Mouse (Mus musculus) adrenal gland, adult 18-20 months (tissue): ENCODE measurements around the gene Pakap. TPM values are rescaled to one million over a fixed set of nuclear protein-coding genes. Genes with fewer than 3 reads are reported as not detected.

Experiments
- DNase-seq, 2 experiments: peaks; one replicate each; pipeline ENCODE4 v3.0.0; 2021 to 2022; ENCODE audit warnings: low spot score in 2 of 2
- total RNA-seq, 2 experiments: library from RNA; stranded (reverse); gene quantifications; 1 replicate in 1 of 2; 2 replicates in 1 of 2; pipeline ENCODE4 v1.2.3; 2021

Pakap gene
- total RNA-seq, 2 experiments from 2014 or later = 34.5 to 69.8 TPM

DNA sequence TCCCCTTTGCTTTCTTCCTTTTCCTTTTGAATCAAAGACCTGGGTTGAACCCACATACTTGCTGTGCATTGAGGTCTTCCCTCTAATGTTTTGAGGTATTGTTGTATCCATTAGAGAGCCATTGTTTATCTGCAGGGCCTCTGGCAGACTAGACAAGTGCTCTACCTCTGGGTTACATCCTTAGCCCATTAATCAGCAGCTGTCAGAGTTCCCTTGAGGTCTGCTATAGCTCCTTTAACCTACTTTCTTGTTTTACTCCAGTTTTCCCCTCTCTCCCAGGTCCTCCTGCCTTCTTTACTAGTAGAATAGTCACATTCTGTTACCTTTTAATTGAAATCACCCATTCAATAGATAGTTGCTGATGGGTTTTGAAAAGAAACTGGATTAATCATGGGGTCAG, 221.1 kb downstream of the Pakap start:
- no peak for DNase-seq

DNA sequence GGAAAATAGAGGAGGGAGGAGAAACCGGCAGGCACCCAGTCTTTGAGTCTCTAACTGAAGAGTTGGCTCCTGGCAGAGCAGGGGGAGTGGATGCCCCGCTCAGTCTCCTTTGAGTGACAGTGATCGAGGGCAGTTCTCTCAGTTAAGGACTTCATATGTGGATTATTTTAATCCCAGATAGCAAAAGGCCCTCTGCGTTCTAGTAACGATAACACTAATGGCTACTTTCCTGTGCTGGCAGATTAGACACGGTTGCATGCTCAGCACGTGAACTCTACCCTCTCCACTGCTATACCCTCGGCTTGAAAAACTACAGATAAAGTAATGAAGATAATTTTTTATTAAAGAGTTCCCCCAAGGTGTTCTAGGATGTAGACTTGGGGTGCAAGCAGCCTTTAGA, 226.0 kb downstream of the Pakap start:
- DNase-seq = no peak

- DNase-seq = no peak
These were observed 226.6 kb downstream of the Pakap start for GRCm38 (mm10) chr4:57794547-57794946.

- no peak for DNase-seq
These were observed 229.7 kb downstream of the Pakap start for GRCm38 (mm10) chr4:57797548-57798285.

- DNase-seq = peak; percentile 41 to 62
These were observed 230.5 kb downstream of the Pakap start for GRCm38 (mm10) chr4:57798286-57799018.

- no peak for DNase-seq
These were observed 231.3 kb downstream of the Pakap start for GRCm38 (mm10) chr4:57799297-57799696.

- no peak for DNase-seq
These were observed 233.3 kb downstream of the Pakap start for GRCm38 (mm10) chr4:57801239-57801638.

GRCm38 (mm10) chr4:57801986-57802385, 234.0 kb downstream of the Pakap start:
- no peak for DNase-seq

DNA sequence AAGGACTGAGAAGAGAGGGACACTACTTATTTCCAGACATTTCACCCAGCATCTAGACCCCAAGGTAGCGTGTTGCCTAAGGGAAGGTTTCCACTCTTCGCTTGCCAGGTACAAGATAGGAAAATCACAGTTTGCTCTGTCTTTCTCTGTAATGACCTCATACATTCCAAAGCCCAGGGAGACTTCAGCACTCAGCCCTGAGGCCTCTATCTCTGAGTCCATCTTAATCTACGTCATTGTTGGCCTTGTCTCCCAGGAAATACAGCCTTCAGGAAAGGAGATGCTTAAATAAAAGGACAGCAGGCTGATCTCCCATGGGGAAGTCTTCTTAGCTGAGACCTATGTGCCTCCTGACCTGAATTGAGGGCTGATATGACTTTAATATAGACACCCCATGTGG, 234.4 kb downstream of the Pakap start:
- no peak for DNase-seq

DNA sequence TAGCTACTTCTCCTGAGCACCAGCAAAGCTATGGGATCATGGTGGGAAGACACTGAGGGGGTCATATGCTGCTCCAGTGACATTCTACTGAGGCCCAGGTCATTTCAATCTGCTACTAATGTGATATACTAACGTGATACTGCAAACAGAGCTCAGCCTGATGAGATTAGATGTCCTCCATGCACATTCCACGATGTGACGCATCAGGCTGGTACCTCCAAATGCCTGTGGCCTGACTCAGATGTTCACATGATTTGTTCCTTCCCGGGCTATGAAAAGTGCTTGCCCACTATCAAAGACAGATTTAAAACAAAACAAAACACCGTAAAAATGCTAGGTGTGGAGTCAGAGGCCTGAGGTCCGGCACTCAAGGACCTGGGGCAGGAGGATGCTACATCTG, 236.9 kb downstream of the Pakap start:
- no peak for DNase-seq

- DNase-seq = no peak
These were observed 241.5 kb downstream of the Pakap start for GRCm38 (mm10) chr4:57809449-57809848.

DNA sequence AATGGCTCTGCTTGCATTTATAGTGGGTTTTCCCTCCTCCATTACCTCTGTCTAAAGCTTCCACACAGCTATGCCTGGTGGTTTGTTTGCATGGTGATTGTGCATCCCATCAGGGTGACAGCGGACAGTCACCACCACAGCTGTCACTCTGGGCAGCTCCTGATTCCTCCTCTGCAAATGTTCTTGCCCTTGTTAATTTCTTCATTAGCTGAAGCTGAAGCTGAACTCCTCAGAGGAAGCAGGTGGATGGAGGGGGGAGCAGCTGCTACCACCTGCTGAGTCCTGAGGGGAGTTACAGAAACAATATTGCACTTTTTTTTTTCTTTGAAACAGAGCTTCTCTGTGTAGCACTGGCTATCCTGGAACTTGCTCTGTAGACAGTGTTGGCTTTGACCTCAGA, 244.1 kb downstream of the Pakap start:
- no peak for DNase-seq

DNA sequence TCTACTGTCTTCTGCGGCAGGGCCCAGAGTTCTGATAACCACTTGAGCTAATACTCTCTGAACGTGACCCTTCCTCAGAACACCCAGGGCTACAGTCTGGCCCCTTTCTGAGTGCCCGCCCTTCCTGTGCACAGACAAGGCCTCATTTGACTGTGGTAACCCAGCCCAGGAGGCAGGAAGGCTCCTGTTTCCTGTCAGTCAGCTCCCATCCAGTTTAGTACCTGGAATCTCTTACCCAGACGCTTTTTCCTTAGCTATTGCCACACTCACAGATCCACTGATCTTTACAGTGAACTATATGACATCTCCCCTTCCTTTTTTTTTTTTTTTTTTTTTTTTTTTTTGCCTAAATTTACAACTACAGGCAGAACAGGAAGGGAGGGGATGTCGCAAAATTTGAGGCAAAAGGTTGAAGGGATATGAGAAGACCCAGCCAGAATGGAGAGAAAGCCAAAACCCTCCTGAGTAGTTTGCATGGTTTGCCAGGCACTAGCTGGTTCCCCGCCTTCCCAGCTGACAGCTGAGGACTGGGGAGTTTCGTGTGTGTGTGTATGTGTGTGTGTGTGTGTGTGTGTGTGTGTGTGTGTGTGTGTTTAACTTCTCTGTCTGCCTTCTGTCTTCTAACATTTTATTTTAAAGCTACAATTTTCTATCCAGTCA, 245.1 kb downstream of the Pakap start:
- no peak for DNase-seq

GRCm38 (mm10) chr4:57813576-57813945, 245.6 kb downstream of the Pakap start:
- no peak for DNase-seq

- no peak for DNase-seq
These were observed 247.4 kb downstream of the Pakap start for GRCm38 (mm10) chr4:57815355-57815754.

DNA sequence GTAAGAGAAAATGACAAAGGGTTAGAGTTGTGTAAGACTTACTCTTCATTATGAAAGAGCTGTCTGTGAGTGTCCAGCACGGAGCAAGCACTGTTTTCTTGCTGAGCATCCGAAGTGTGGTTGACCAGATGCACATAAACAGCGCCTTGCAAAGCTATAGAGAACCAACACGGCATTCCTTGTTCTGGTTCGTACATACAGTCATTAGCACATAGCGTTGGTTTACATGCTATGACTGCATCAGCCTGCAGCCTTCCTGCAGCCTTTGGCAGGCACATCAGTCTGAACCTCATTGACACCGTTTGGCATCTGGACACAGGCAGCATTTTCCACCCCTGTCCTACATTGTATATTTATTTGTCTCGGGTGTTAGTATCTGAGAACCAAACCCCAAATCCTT, 248.2 kb downstream of the Pakap start:
- no peak for DNase-seq

GRCm38 (mm10) chr4:57820839-57821374, 252.9 kb downstream of the Pakap start:
- no peak for DNase-seq

DNA sequence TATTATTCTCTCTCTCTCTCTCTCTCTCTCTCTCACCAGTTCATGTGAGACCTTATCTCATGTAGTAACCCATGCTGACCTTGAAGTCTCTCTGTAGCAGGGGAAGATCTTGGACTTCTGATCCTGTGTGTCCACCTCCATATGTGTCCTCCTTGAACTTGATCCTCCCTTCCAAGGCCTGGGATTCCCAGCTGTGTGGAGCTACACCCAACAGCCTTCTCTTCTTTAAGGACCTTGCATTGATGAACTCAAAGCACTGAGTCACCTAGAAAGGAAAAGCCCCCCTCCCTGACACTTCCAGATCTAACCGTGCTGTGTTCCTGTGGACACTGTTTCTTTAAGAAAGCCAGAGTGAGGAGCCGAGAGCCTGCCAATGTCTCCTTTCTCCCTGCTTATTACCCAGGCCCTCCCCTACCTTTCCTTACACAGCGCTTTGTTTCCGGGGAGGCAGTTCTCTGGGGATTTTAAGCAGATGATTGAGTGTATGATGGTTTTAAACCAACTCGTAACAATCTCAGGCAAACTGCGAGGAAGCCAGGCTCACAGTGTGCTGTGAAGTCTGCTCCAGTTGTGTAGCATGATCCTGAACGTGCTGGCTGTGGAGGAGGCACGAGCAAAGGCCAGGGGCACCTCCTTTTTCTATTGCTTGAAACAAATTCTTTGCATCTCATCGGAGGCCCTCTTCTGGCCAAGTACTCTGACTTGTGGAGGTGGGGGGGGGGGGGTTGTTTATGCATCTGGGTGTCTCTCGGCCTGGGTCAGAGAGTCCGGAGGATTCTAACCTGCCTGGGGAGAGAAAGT, 253.8 kb downstream of the Pakap start:
- DNase-seq = no peak

DNA sequence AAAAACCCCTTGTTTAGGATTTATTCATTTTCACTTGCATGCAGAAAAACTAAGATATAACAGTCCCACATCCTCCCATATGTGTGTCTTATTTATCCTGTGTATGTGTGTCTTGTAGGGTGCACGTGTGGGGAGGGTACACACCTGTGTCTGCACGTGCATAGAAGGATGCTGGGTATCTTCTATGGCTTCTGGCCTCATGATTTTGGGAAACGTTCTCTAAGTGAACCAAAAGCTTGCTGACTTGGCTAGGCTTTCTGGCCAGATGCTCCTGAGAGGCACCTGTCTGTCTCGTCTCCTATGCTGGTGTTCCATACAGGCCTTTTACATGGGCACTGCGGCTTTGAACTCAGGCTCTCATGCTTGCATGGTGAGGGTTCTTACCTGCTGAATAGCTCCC, 254.7 kb downstream of the Pakap start:
- DNase-seq = no peak

DNA sequence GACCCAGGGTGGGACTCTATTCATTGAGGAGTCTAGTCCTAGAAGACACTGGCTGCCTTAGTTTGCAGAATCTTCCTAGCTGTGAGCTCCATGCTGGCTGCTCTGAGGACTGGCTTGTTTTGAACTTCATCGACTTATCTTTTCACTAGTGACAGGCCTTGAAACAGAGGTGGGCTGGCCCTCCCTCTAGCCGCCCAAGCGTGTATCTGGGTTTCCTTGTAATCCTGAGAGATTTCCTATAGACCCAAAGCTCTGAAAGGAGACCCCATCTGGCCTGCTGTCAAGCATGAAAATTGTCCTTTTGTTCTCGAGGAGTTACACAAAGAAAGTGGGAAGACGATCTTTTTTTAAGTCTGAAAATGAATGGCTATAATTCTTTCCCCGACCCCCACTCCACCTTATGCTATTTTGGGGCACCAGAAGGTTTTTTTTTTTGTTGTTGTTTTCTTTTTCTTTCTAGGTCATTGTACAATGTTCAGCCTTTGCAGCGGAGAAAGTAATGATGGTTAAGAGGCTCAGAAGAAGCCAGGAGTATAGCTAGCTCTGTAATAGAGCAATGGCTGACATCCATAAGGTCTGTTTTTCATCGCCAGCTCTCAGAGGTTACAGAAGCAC, 256.8 kb downstream of the Pakap start:
- DNase-seq = no peak

- DNase-seq = no peak
These were observed 258.3 kb downstream of the Pakap start for GRCm38 (mm10) chr4:57826272-57826671.
